Mouse (Mus musculus): ENCODE results near the gene Nfe2l2.
A peak's percentile ranks its signal among the peaks of the same experiment; 100 is the strongest.

Nfe2l2 gene

DNA sequence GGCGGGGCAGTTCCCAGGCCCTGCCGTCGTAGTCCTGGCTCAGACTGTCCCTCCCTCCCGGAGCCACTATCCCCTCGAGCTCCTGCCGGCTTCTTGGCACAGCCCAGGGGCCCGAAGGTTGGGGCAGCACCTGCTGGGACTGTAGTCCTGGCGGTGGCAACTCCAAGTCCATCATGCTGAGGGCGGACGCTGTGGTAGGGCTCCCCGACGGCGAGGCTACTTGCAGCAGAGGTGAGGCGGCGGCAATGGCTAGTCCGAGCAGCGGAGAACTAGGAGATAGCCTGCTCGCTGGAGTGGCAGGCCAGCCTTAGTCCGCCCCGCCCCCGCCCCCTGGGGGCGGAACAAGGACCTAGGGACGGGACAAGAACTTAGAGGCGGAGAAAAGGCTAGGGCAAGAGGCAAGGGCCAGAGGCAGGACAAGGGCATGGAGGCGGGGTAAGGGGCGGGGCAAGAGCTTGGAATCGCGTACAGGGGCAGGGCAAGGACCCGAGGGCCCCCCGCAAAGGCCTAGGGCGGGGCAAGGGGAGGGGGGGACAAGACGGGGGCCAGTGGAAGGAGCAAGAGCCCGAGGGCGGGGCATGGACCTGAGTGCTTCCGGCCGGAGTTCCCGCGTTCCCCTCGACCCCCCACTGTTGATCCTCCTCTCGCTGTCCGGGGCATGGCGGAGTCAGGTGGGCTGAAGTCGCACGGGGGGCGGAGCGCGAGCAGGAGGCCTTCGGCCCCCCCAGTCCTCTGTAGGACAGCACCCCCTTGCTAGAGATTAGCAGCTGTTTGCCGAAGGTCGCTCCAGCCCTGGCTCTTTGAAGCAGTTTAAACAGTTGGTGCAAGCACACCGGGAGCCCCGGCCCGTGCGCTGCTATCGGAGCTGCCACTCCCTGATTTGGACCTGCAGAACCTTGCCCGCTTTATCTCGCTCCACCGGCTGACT is at the start of gene Nfe2l2:
Gene Nfe2l2, minus strand, starts transcription at position 408 of the 928 bp plus-strand sequence.
- DNase-seq (ENCODE audit: low spot score), result peak; percentile 100

DNA sequence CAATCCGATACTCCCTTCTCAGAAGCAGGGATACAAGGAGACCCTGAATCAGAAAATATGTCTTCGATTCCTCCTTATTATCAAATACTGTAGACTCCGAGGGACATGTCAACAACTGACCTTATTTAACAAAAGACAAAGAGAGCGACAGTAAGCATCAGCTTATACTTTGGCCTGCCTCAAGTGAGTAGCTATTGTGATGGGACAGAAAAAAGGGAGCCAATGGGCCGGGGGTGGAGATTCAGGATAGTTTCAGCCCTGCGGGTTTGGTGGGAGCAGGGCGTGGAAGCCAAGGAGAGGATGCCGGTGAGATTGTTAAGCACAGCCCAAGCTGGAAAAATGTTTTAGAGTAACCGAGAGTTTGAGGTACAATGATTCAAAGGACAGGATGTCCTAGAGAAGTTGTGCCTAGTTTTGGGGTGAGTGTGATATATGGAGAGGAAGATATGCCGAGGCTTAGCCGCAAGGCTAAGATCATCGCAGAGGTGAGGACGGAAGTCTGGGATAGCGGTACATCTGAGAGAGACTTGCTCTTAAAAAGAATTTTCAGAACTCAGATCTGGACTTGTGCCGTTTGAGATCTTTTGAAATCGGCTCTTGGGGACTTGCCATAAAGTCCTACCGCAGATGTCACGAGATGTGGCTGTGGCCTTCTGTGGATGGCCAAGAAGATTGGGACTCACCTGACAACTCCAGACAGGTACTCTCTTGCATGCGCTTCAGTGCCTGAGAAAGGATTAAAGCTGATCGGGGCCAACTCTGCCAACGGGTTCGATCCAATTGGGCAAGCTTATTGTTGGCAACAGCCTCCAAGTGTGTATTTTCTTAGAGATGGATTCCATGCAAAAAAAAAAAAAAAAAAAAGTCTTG is 48.1 kb upstream of the Nfe2l2 start:
- no peak for DNase-seq (ENCODE audit: low spot score)

DNA sequence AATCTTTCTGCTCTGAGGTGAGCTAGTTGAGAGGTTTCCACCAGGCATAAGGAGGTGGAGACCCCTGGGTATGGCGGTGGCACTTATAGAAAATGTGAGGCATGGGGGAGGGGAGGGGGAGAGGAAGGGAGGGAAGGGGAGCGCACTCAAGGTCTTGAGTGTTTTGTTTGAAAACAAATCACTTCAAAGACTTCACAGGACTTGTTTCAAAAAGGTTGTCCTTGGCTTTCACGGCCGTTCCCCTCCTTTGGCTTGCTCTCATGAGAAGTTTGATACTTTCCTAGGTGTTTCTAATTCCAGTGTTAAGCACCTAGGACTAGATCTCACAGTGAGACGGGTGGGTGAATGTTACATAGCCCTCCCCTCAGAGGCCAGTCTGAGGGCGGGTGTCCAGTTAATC is 47.5 kb upstream of the Nfe2l2 start:
- no peak for DNase-seq (ENCODE audit: low spot score)

DNA sequence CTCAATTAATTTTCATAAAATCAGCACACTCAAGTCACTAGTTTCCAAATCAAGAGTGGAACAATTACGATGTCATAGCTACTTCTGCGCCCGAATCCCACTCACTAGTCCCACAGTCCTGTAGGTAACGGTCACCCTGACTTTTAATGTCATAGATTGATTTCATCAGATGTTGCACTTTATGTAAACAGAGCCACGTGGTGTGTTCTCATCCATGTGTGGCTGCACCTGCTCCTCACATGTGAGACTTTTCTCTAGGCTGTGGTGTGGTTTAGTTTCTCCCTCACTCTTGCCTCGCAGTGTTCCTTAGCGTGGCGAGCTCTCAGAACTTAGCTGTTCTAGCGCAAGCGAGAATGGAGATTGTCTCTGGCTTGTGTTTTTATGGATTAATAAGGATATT is 46.4 kb upstream of the Nfe2l2 start:
- no peak for DNase-seq (ENCODE audit: low spot score)

- no peak for DNase-seq (ENCODE audit: low spot score)
Observed at GRCm38 (mm10) chr2:75750043-75750718, 45.7 kb upstream of the Nfe2l2 start.

DNA sequence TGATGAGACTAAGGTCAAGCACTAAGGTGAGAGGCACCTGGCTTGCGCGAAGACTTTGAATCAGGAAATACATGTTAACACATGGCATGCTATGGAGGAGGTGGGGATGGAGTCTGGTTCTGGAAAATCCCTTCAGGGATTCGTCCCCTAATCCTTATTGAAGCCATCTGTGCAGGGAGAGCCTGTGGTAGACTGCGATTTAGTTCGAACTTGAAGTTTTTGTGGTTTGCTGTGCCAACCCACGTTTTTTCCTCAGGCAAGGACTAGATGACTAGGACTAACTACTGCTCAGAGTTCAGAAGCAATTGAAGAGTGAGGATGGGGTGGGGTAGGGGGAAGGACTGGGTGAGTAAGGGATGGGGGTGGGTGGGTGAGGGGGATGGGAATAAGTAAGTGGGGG is 44.4 kb upstream of the Nfe2l2 start:
- DNase-seq (ENCODE audit: low spot score), result no peak

DNA sequence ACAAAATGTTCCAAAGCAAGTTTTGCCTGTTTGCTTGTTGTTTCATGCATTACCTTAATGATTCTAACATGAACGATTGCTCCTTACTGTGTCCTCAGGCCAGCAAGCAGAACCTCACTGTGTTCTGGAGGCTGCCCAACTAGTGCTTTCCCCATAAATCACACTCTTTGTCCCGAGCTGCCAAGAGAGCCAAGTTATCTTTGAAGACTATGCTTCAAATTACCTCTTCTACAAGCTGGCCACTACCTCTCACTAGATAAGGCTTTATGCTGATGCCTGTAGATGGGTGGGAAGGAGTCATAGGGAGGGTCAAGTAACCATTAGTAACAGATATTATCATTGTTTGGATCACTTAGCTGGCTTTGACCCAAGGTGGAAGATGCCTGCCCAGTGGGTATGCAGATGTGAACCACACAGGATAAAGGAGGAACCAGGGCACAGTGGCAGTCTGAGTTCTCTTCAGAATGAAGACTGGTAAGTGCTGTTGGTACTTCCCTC is 32.6 kb upstream of the Nfe2l2 start:
- DNase-seq (ENCODE audit: low spot score), result no peak

- no peak for DNase-seq (ENCODE audit: low spot score)
Observed at GRCm38 (mm10) chr2:75734196-75734865, 29.9 kb upstream of the Nfe2l2 start.

- DNase-seq (ENCODE audit: low spot score), result peak; percentile 32
Observed at GRCm38 (mm10) chr2:75733177-75733576, 28.7 kb upstream of the Nfe2l2 start.

DNA sequence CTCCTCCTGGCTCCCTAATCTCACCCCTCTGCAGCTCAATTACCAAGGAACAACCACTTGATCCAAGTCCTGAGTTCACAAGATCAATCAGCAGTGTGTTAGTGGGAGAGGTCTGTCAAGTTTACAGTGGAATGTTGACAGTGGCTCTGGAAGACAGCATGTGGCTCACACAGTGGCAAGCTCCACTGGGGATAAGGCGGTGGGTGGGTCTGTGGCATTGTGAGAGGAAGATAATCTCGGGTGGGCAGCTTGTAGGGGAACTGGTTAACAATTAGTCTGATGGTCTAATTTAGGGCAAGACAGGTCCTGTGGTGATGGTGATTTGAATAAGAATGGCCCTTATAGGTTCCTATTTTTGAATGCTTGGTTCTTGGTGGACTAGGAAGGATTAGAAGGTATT is 27.5 kb upstream of the Nfe2l2 start:
- DNase-seq (ENCODE audit: low spot score), result no peak

DNA sequence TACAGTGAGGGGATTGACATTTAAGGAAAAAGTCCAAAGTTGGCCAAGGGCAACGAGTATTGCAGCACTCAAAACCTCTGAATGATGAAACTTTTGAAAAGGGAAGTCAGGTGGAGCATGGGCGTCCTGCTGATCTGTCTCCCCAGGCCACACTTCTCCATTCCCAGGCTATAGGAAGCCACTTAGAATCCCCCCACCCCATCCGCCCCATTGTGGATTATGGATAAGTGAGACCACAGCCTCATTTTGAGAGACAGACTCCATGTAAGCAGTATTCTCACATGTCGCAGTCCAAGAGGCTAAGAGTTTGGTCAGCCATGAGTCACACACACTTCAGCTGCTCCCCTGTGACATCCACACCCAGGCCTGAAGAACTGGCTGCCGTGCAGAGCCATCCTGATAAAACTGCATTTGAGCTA is 26.8 kb upstream of the Nfe2l2 start:
- DNase-seq (ENCODE audit: low spot score), result peak; percentile 45

- DNase-seq (ENCODE audit: low spot score), result no peak
Observed at GRCm38 (mm10) chr2:75730052-75730451, 25.6 kb upstream of the Nfe2l2 start.

GRCm38 (mm10) chr2:75724863-75725445 is 20.5 kb upstream of the Nfe2l2 start:
- no peak for DNase-seq (ENCODE audit: low spot score)

DNA sequence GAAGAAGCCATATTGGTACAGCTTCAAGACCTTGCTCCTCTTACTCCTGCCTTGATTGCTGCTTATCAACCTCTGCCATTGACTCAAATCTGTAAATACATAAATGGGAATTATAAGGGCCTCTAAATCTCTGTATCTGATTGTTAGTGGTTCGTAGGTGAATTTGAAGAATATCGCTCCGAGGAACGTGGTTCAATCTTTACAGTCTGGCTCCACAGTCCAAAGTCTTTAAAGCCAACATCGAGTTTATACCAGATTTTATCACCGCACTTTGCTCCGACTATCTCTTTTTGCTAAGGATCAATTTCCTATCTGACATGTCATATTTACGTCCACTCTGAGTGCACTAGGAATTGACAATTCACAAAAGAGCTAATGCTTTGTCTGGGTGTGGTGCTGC is 19.0 kb upstream of the Nfe2l2 start:
- no peak for DNase-seq (ENCODE audit: low spot score)

DNA sequence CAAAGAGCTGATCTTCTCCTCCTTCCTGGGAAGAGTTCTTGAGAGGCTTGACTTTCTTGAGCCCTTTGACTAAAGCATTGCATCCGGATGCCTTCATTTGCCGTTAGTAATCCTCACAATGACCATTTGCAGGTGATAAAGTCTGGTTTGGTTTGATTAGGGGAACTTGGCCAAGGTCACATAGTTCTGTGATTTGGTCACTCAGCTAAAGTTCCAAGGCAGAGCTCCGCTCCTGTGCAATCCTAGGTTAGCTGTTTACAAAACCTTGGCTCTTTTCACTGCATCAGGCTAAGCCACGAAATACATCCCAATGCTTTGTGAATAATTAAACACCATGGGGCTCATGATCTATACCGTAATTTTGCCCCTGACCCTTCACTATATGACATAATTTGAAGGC is 18.5 kb upstream of the Nfe2l2 start:
- no peak for DNase-seq (ENCODE audit: low spot score)

- no peak for DNase-seq (ENCODE audit: low spot score)
Observed at GRCm38 (mm10) chr2:75720236-75721027, 16.0 kb upstream of the Nfe2l2 start.

GRCm38 (mm10) chr2:75719331-75719869 is 15.0 kb upstream of the Nfe2l2 start:
- DNase-seq (ENCODE audit: low spot score), result no peak

GRCm38 (mm10) chr2:75716046-75717016 is 11.9 kb upstream of the Nfe2l2 start:
- DNase-seq (ENCODE audit: low spot score), result peak; percentile 57

DNA sequence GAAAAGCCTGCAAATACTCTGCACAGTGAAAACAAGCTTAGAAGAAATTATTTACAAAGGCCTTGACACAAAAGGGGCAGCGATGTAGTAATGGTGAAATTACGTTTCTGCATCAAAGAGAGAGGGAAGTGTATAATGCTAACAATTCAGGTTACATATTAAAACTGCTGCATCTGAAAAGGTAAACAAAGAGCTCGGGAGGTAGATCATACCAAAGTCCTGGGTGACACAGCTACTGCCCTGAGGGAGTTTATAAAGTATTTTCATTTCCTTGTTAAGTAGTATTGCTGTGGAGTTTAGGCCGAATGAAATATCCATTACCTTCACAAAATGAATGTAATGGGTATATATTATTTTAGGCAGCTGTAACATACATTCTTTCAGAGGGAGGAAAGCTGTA is 10.3 kb upstream of the Nfe2l2 start:
- no peak for DNase-seq (ENCODE audit: low spot score)

Measured in lung, postnatal 25 days (tissue).